Mouse (Mus musculus) bone marrow, adult 2 months (tissue): ENCODE data around the gene Dolk. TPM values are rescaled to one million over a fixed set of nuclear protein-coding genes. Genes with fewer than 3 reads are reported as not detected.

Experiments used
- H3K27ac ChIP-seq: fragments of 200-500 bp; 2 replicates; pipeline ENCODE4 v1.5.1; 2012; ENCODE audit warnings: low read depth, mild to moderate bottlenecking, control low read depth, inconsistent platforms, low read length; ENCODE audit not compliant: control insufficient read depth, poor library complexity, insufficient read depth
- H3K4me1 ChIP-seq: fragments of 200-500 bp; 2 replicates; pipeline ENCODE4 v1.6.1; 2011; ENCODE audit warnings: low read length; ENCODE audit not compliant: control insufficient read depth, insufficient read depth
- H3K4me3 ChIP-seq: fragments of 200-500 bp; replicated peaks from 2 replicates; pipeline ENCODE3; 2011; ENCODE audit warnings: mild to moderate bottlenecking, low read depth, low read length, control low read depth; ENCODE audit not compliant: control insufficient read depth
- CTCF ChIP-seq: fragments of 200-500 bp; IDR thresholded peaks from 2 replicates; pipeline ENCODE4 v1.5.1; 2011; ENCODE audit warnings: low read length, control low read depth; ENCODE audit not compliant: control insufficient read depth, insufficient read depth
- POLR2A ChIP-seq: fragments of 200-500 bp; IDR thresholded peaks from 2 replicates; pipeline ENCODE4 v1.6.1; 2011; ENCODE audit warnings: low read depth, mild to moderate bottlenecking, control low read depth, low read length, borderline replicate concordance; ENCODE audit not compliant: control insufficient read depth
- WGBS: fragments of 180-500 bp; shearing (Covaris S2); methylation state at CpG from one replicate; pipeline ENCODE4 v1.1.7; 2018; 5-methylcytosine and 5-hydroxymethylcytosine counted together
- polyA plus RNA-seq: library from polyadenylated mRNA; stranded (reverse); fragments of >200 nt; gene quantifications from 2 replicates; pipeline ENCODE4 v1.2.4, GENCODE M21; 2011; ENCODE audit warnings: low replicate concordance; ENCODE audit not compliant: missing spikeins, insufficient read depth, insufficient read length

Gene Dolk
- polyA plus RNA-seq, 1 experiment: 8.1 TPM

GRCm38 (mm10) chr2:30316136-30316535, 30.0 kb upstream of the Dolk start:
- TF ChIP-seq CTCF: no peak
- no peak for TF ChIP-seq POLR2A
- WGBS: 81% methylated on average over 4 of the region's 4 CpGs
- Histone ChIP-seq H3K27ac (no peak overlapping the region), H3K4me1 (no peaks in the 10 kb centered on the region), H3K4me3 (no peak overlapping the region)

GRCm38 (mm10) chr2:30311481-30311880, 25.3 kb upstream of the Dolk start:
- Histone ChIP-seq H3K4me1 (peaks cover 2% of the 10 kb centered on the region; the same call in 1 of the 2 replicates), H3K4me3 (no peak overlapping the region), H3K27ac (no peak overlapping the region)
- no peak for TF ChIP-seq POLR2A
- TF ChIP-seq CTCF: no peak
- WGBS: 90% methylated on average over 2 of the region's 2 CpGs

- 68% methylated on average over 3 of the region's 3 CpGs for WGBS
- H3K4me3 ChIP-seq: no peak overlapping the region
- peaks cover 2% of the 10 kb centered on the region; the same call in 1 of the 2 replicates for H3K4me1 ChIP-seq
- TF ChIP-seq CTCF: no peak
- no peak for TF ChIP-seq POLR2A
- H3K27ac ChIP-seq: peak overlapping the region; percentile 69
These were observed 23.2 kb upstream of the Dolk start for GRCm38 (mm10) chr2:30309351-30309750.

- H3K4me1 ChIP-seq: peaks cover 2% of the 10 kb centered on the region; the same call in 1 of the 2 replicates
- H3K27ac ChIP-seq: no peak overlapping the region
- no peak overlapping the region for H3K4me3 ChIP-seq
- 73% methylated on average over 7 of the region's 7 CpGs for WGBS
- no peak for TF ChIP-seq POLR2A
- TF ChIP-seq CTCF: no peak
These were observed 20.0 kb upstream of the Dolk start for GRCm38 (mm10) chr2:30306087-30306486.

- no peak for TF ChIP-seq POLR2A
- TF ChIP-seq CTCF: no peak
- Histone ChIP-seq H3K4me1 (no peaks in the 10 kb centered on the region), H3K27ac (no peak overlapping the region), H3K4me3 (no peak overlapping the region)
- 90% methylated on average over 5 of the region's 5 CpGs for WGBS
These were observed 13.8 kb upstream of the Dolk start for GRCm38 (mm10) chr2:30299966-30300365.

GRCm38 (mm10) chr2:30299525-30299924, 13.4 kb upstream of the Dolk start:
- WGBS: 76% methylated on average over 3 of the region's 3 CpGs

GRCm38 (mm10) chr2:30287027-30287373, 866 bp upstream of the Dolk start:
- H3K4me1 ChIP-seq: peaks cover 4% of the 10 kb centered on the region
- H3K27ac ChIP-seq: peak overlapping the region; percentile 3; the same call in 1 of the 2 replicates
- WGBS: under 1% methylated on average over 10 of the region's 10 CpGs

More at GRCm38 (mm10) chr2:30299525-30299924, 13.4 kb upstream of the Dolk start:
- H3K27ac ChIP-seq: no peak overlapping the region
- H3K4me3 ChIP-seq: no peak overlapping the region
- TF ChIP-seq CTCF (no peak), POLR2A (no peak)
- no peaks in the 10 kb centered on the region for H3K4me1 ChIP-seq

GRCm38 (mm10) chr2:30285416-30286181, 535 bp downstream of the Dolk start:
- peak overlapping the region; percentile 47; the same call in 1 of the 2 replicates for H3K27ac ChIP-seq

More at GRCm38 (mm10) chr2:30287027-30287373, 866 bp upstream of the Dolk start:
- H3K4me3 ChIP-seq: peak overlapping the region; percentile 100
- TF ChIP-seq POLR2A (no peak), CTCF (no peak)

GRCm38 (mm10) chr2:30285004-30285403, 1.1 kb downstream of the Dolk start:
- 71% methylated on average over 5 of the region's 5 CpGs for WGBS

More at GRCm38 (mm10) chr2:30285416-30286181, 535 bp downstream of the Dolk start:
- Histone ChIP-seq H3K4me1 (peaks cover 4% of the 10 kb centered on the region), H3K4me3 (peak overlapping the region; percentile 100)
- 12% methylated on average over 38 of the region's 38 CpGs for WGBS
- TF ChIP-seq CTCF (no peak), POLR2A (no peak)

More at GRCm38 (mm10) chr2:30285004-30285403, 1.1 kb downstream of the Dolk start:
- TF ChIP-seq CTCF (no peak), POLR2A (no peak)
- Histone ChIP-seq H3K27ac (no peak overlapping the region), H3K4me3 (peak overlapping the region; percentile 10), H3K4me1 (peaks cover 3% of the 10 kb centered on the region; the same call in 1 of the 2 replicates)
